Mouse (Mus musculus): ENCODE data around the gene Sec61b. TPM values are rescaled to one million over a fixed set of nuclear protein-coding genes. Genes with fewer than 3 reads are reported as not detected.

Gene Sec61b
- total and polyA plus RNA-seq, 2 experiments from 2014 or later = 228 to 262 TPM

DNA sequence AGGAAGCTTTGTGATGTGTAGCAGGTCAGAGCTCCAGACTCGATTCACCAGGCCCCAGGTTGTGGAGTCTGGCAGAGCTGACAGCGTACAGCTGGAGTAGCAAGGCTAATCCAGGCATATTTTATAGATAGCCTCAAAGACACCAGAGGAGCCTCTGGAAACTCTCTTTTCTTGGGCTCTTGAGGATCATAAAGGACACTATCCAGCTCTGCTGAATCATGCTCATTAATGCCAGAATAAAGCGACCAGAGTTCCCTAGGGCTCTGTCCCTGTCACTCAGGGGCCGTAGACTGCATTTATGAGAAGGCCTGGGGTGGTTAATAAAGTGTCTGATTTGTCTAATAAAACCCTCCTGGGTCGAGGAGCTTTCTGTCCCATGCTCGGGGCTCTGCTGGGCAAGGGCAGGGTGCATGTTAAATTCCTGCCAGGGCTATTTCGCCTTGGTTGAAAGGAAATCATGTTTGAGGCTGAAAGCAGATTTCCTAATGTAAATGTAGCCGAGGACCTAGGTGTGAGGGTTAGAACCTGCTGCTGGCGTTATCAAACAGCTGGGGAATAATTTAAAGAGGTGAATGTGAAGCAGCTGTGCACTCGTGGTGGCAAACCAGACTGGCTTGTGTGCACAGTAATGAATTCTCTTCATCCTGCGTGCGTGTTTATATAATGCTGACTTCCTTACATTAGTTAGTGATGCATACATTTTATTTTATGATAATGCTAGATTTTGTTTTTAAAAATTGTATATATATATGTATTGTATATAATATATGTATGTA is 18.0 kb downstream of the Sec61b start:
- H3K4me1 ChIP-seq (ENCODE audit: insufficient read depth, low read length) = no peaks in the 10 kb centered on the region
- H3K36me3 ChIP-seq (ENCODE audit: insufficient read depth, low read length) = no peaks in the 10 kb centered on the region
- H3K4me3 ChIP-seq (ENCODE audit: low read depth, low read length) = no peak overlapping the region
- H3K27ac ChIP-seq (ENCODE audit: low read depth, low read length) = no peak overlapping the region
- no peaks in the 10 kb centered on the region for H3K9me3 ChIP-seq (ENCODE audit: low read length)
- no peak for TF ChIP-seq CTCF (IDR thresholded peaks at IDR 0.05)
- no peak overlapping the region for H3K9ac ChIP-seq (replicated peaks; ENCODE audit: low read length, poor library complexity, severe bottlenecking)
- no peaks in the 10 kb centered on the region for H3K27me3 ChIP-seq (ENCODE audit: insufficient read depth, low read length)
- WGBS = 36% methylated on average over 12 of the region's 12 CpGs
- ATAC-seq (ENCODE audit: low FRiP score) = no peak
- DNase-seq (ENCODE audit: low spot score) = no peak
- H3K4me2 ChIP-seq (ENCODE audit: low read depth, low read length, poor library complexity, severe bottlenecking) = no peak overlapping the region

- Histone ChIP-seq H3K36me3 (ENCODE audit: insufficient read depth, low read length) (no peaks in the 10 kb centered on the region), H3K4me1 (ENCODE audit: insufficient read depth, low read length) (no peaks in the 10 kb centered on the region), H3K4me3 (ENCODE audit: low read depth, low read length) (no peak overlapping the region), H3K27ac (ENCODE audit: low read depth, low read length) (no peak overlapping the region), H3K27me3 (ENCODE audit: insufficient read depth, low read length) (no peaks in the 10 kb centered on the region), H3K9me3 (ENCODE audit: low read length) (no peaks in the 10 kb centered on the region), H3K4me2 (ENCODE audit: low read depth, low read length, poor library complexity, severe bottlenecking) (no peak overlapping the region), H3K9ac (replicated peaks; ENCODE audit: low read length, poor library complexity, severe bottlenecking) (no peak overlapping the region)
- DNase-seq (ENCODE audit: low spot score) (no peak), ATAC-seq (ENCODE audit: low FRiP score) (no peak)
- WGBS = 87% methylated on average over 8 of the region's 8 CpGs
- no peak for TF ChIP-seq CTCF (IDR thresholded peaks at IDR 0.05)
Measured at GRCm38 (mm10) chr4:47493456-47493855, 19.0 kb downstream of the Sec61b start.

GRCm38 (mm10) chr4:47494137-47494536 is 19.7 kb downstream of the Sec61b start:
- no peak overlapping the region for H3K4me2 ChIP-seq (ENCODE audit: low read depth, low read length, poor library complexity, severe bottlenecking)
- TF ChIP-seq CTCF (IDR thresholded peaks at IDR 0.05) = no peak
- 81% methylated on average over 1 of the region's 1 CpGs for WGBS

GRCm38 (mm10) chr4:47494686-47495085 is 20.2 kb downstream of the Sec61b start:
- ATAC-seq (ENCODE audit: low FRiP score) = no peak
- Histone ChIP-seq H3K9me3 (ENCODE audit: low read length) (no peaks in the 10 kb centered on the region), H3K9ac (replicated peaks; ENCODE audit: low read length, poor library complexity, severe bottlenecking) (no peak overlapping the region), H3K4me3 (ENCODE audit: low read depth, low read length) (no peak overlapping the region), H3K4me1 (ENCODE audit: insufficient read depth, low read length) (no peaks in the 10 kb centered on the region), H3K27me3 (ENCODE audit: insufficient read depth, low read length) (no peaks in the 10 kb centered on the region), H3K36me3 (ENCODE audit: insufficient read depth, low read length) (no peaks in the 10 kb centered on the region), H3K27ac (ENCODE audit: low read depth, low read length) (no peak overlapping the region), H3K4me2 (ENCODE audit: low read depth, low read length, poor library complexity, severe bottlenecking) (no peak overlapping the region)
- no peak for DNase-seq (ENCODE audit: low spot score)
- WGBS = 86% methylated on average over 2 of the region's 2 CpGs
- no peak for TF ChIP-seq CTCF (IDR thresholded peaks at IDR 0.05)

More at GRCm38 (mm10) chr4:47494137-47494536, 19.7 kb downstream of the Sec61b start:
- Histone ChIP-seq H3K9ac (replicated peaks; ENCODE audit: low read length, poor library complexity, severe bottlenecking) (no peak overlapping the region), H3K4me3 (ENCODE audit: low read depth, low read length) (no peak overlapping the region), H3K27ac (ENCODE audit: low read depth, low read length) (no peak overlapping the region), H3K4me1 (ENCODE audit: insufficient read depth, low read length) (no peaks in the 10 kb centered on the region), H3K27me3 (ENCODE audit: insufficient read depth, low read length) (no peaks in the 10 kb centered on the region), H3K9me3 (ENCODE audit: low read length) (no peaks in the 10 kb centered on the region), H3K36me3 (ENCODE audit: insufficient read depth, low read length) (no peaks in the 10 kb centered on the region)
- no peak for DNase-seq (ENCODE audit: low spot score)
- ATAC-seq (ENCODE audit: low FRiP score) = no peak

GRCm38 (mm10) chr4:47497811-47498385 is 23.4 kb downstream of the Sec61b start:
- H3K4me3 ChIP-seq (ENCODE audit: low read depth, low read length) = no peak overlapping the region
- no peaks in the 10 kb centered on the region for H3K36me3 ChIP-seq (ENCODE audit: insufficient read depth, low read length)
- H3K9me3 ChIP-seq (ENCODE audit: low read length) = no peaks in the 10 kb centered on the region
- H3K4me1 ChIP-seq (ENCODE audit: insufficient read depth, low read length) = no peaks in the 10 kb centered on the region
- TF ChIP-seq CTCF (IDR thresholded peaks at IDR 0.05) = no peak
- H3K9ac ChIP-seq (replicated peaks; ENCODE audit: low read length, poor library complexity, severe bottlenecking) = no peak overlapping the region
- no peaks in the 10 kb centered on the region for H3K27me3 ChIP-seq (ENCODE audit: insufficient read depth, low read length)
- no peak overlapping the region for H3K27ac ChIP-seq (ENCODE audit: low read depth, low read length)
- no peak for ATAC-seq (ENCODE audit: low FRiP score)
- no peak overlapping the region for H3K4me2 ChIP-seq (ENCODE audit: low read depth, low read length, poor library complexity, severe bottlenecking)
- DNase-seq (ENCODE audit: low spot score) = no peak
- WGBS = 78% methylated on average over 7 of the region's 7 CpGs

DNA sequence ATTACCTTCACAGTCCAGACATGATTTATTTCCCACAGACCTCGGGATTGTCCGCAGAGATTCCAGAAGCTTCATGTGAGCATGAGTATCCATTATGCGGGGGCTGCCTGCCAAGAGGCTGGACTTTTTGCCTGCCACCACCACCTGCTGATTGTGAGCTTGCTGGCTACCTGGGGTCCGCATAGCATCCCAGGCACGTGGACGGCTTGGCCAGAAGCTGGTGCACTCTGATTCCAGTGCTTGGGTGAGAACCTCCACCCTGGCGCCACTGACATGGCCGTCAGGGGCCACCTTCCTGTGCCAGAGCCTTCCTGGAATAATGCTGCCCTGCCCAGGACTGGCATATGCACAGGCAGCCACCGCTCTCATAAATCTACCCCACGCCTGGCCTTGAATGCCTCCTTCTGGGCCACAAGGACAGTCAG is 24.7 kb downstream of the Sec61b start:
- Histone ChIP-seq H3K27ac (ENCODE audit: low read depth, low read length) (no peak overlapping the region), H3K9me3 (ENCODE audit: low read length) (no peaks in the 10 kb centered on the region), H3K9ac (replicated peaks; ENCODE audit: low read length, poor library complexity, severe bottlenecking) (no peak overlapping the region), H3K27me3 (ENCODE audit: insufficient read depth, low read length) (no peaks in the 10 kb centered on the region), H3K4me1 (ENCODE audit: insufficient read depth, low read length) (no peaks in the 10 kb centered on the region), H3K36me3 (ENCODE audit: insufficient read depth, low read length) (no peaks in the 10 kb centered on the region), H3K4me3 (ENCODE audit: low read depth, low read length) (no peak overlapping the region), H3K4me2 (ENCODE audit: low read depth, low read length, poor library complexity, severe bottlenecking) (no peak overlapping the region)
- TF ChIP-seq CTCF (IDR thresholded peaks at IDR 0.05) = no peak
- 81% methylated on average over 10 of the region's 10 CpGs for WGBS
- ATAC-seq (ENCODE audit: low FRiP score) = no peak
- DNase-seq (ENCODE audit: low spot score) = no peak
